ENCODE assay signal across 8 mouse cellular contexts in the genomic region with DNA sequence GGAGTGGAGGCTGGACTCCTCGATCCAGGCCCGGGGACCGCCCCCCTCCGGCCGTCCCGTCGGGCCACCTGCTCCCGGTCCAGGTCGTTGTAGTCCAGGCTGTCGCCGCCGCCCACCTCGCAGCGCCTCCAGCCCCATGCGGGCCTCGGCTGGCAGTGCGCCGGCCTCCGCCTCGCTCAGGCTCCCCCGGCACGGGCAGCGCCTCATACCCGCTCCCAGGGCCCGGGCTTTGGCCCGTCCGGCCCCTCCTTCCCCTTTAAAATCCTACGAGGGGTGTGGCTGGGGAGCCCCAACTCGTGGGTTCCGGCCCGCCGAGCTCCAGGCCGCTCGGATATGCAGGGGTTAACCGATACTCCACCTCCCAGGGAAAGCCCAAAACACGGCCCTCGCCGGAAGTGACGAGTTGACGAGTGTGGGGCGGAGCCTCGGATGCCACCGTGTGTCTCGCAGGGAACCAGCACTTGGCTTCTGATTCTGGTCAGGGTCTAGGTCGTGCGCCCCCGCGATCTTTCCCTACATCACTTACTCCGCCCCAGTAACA. TPM values are rescaled to one million over a fixed set of nuclear protein-coding genes. Genes with fewer than 3 reads are reported as not detected.
DNase-seq lines count a peak whose midpoint lies in the region; ATAC-seq lines count a peak whose summit lies in the region.

Itpkc (minus strand) TSS at position 381 of the 541 bp plus-strand sequence.

- H3K27ac ChIP-seq in lung, embryonic 16.5 days (ENCODE audit: low read length): peak within 1 kb of the TSS; percentile 91

- peak within 1 kb of the TSS; percentile 85 for H3K4me2 ChIP-seq in lung, embryonic 16.5 days (ENCODE audit: low read depth, low read length)

- H3K4me1 ChIP-seq in lung, embryonic 16.5 days (replicated peaks; ENCODE audit: control insufficient read depth, insufficient read depth, low read length): peaks cover 40% of the 10 kb centered on the region

- under 1% methylated on average over 49 of the region's 49 CpGs for WGBS in lung, embryonic 16.5 days

- H3K9ac ChIP-seq in lung, embryonic 16.5 days (ENCODE audit: low read length): peak within 1 kb of the TSS; percentile 83

- H3K27me3 ChIP-seq in lung, embryonic 16.5 days (ENCODE audit: control insufficient read depth, insufficient read depth, low read depth, low read length): no peaks in the 10 kb centered on the region

- DNase-seq in MEL-GATA-1-ER (ENCODE audit: extremely low read depth, low read depth): peak; percentile 91
- DNase-seq in cerebellum, adult 8-10 months: peak; percentile 84
- DNase-seq in forelimb bud, embryonic 11.5 days (ENCODE audit: low read depth, low spot score): peak; percentile 97
- peak; percentile 84 for DNase-seq in layer of hippocampus, adult 9-10 months (ENCODE audit: low spot score)
- DNase-seq in ovary, postnatal 10 days (ENCODE audit: low spot score): peak; percentile 75
- peak; percentile 87 for DNase-seq in thymus, postnatal 10 days (ENCODE audit: low spot score in 2 of 2)

- H3K9me3 ChIP-seq in lung, embryonic 16.5 days (ENCODE audit: control insufficient read depth, low read length): no peaks in the 10 kb centered on the region

- peak; percentile 79 to 85 for ATAC-seq in hematopoietic stem cell, adult 5-6 weeks (replicated peaks in 1 of 2; ENCODE audit: insufficient read depth in 1 of 2, low FRiP score in 2 of 2, low TSS enrichment in 1 of 2, low read depth in 1 of 2, poor library complexity in 2 of 2, severe bottlenecking in 2 of 2)
- peak; percentile 88 for ATAC-seq in lung, embryonic 16.5 days (ENCODE audit: low read depth)

- peak within 1 kb of the TSS; percentile 84 for H3K4me3 ChIP-seq in lung, embryonic 16.5 days (ENCODE audit: low read length)

- H3K36me3 ChIP-seq in lung, embryonic 16.5 days (ENCODE audit: control insufficient read depth, insufficient read depth, low read length): no peaks in the 10 kb centered on the region

RNA-seq across cellular contexts. Expression of gene Itpkc, which starts in this region (rescaled TPM):
- total RNA-seq in hematopoietic stem cell, adult 5-6 weeks (2017): 8.1 and 10.7 TPM in 2 replicates
- polyA plus RNA-seq in lung, embryonic 16.5 days (2015; fragmentation: Nextera tagmentation; extraction: Ambion mirVana): 4.1 and 4.3 TPM in 2 replicates

Comparison
In these comparisons a context has a peak if more than half of its experiments do, and no peak if none do; other contexts are left out.
1. Peak in every context shown above with its lines: DNase-seq, ATAC-seq, H3K4me3 ChIP-seq and H3K27ac ChIP-seq.